Mouse (Mus musculus) frontal cortex, postnatal 36 days (tissue): ENCODE data around the gene Zfp641.
A peak's percentile ranks its signal among the peaks of the same experiment; 100 is the strongest.

Experiments used
- DNase-seq, 2 experiments: peaks; one replicate each; pipeline ENCODE4 v3.0.0; 2022; ENCODE audit warnings: low spot score in 2 of 2

Gene Zfp641

DNA sequence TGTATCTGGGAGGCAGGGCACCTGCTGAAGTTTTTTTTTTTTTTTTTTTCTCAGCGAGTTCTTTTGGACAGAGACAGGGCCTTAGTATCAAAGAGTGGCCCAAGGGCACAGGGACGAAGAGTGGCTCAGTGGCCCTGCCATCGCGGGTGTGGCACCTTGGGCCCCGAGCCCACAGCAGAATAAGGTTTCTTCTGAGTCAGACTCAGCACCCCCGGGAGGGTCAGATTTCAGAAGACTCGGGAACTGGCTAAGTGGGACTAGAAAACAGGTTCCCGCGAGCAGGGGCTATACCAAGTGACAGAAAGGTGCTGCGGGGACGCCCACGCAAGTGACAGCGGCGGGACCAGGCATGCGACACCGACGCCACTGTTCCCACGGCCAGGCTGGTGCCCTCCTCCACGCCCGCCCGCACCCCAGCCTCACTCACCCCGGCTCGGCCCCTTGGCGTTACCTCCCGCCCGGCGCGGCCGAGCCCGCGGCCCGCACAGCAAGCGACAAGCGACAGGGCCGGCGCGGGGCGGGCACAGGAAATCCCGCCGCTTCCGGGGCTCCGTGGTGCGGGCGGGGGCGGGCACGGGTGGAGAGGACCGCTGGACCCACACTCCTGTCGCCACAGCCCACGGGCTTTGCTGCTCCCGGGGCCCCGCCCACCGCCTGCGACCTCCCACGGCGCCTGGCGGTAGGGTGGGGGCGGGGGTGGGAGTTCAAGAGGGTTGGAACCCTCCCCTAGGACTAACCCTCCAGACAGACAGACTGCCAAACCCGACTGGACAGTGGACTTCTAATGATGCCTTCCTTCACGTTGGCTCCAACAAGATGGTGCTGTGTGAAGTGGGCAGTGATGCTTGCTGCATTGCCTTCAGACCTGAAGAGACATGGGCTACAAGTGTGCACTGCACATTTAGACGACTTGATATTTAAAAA, at the start of gene Zfp641:
Zfp641 (minus strand) TSS at position 534 of the 924 bp plus-strand sequence.
- peak in 1 of 2 experiments; percentile 30 for DNase-seq

DNA sequence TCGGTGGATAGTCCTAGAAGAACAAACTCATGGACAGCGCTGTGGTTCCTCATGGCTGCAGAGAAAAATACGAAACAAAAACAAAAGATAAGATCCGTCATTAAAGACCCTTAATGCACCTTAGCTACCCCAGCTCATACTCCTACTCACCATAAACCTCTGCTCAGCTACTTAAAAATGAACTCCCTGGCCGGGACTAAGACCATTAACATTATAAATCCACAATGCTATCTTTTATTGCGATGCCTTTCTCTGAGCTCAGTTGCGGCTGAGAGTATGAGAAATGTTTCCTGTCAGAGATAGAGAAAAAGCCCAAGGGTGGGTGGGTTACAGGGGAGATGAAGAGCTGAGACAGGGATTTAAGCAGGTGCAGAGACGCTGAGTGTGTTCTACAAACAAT, 44.9 kb upstream of the Zfp641 start, which contains the start of gene Olfr284:
Olfr284 (minus strand) TSS at position 101 of the 400 bp plus-strand sequence.
- no peak for DNase-seq

GRCm38 (mm10) chr15:98317177-98317724, 21.3 kb upstream of the Zfp641 start, which contains the start of gene Olfr285:
Gene Olfr285, minus strand, starts transcription at chr15:98317353.
- DNase-seq = no peak

- DNase-seq = no peak
These were observed 19.7 kb upstream of the Zfp641 start for GRCm38 (mm10) chr15:98315703-98316102.

DNA sequence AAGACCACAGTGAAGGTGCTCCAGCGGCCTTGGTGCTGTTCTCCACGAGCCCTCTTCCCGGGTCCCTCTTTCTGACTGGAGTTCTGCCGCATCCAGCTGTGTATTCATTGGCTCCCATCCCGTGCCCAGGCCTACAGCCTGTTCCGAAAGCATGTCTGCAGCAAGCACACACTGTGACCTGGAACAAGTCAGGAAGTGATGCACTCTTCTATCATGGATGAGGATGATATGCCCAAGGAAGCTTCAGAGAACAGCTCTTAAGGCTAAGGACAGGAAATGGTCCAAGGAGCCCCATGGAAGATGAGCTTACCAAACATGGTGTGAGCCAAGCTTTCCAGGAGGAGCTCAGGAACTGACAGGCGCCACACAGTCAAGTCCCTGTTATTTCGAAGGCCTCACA, 2.3 kb downstream of the Zfp641 start:
- DNase-seq = no peak

DNA sequence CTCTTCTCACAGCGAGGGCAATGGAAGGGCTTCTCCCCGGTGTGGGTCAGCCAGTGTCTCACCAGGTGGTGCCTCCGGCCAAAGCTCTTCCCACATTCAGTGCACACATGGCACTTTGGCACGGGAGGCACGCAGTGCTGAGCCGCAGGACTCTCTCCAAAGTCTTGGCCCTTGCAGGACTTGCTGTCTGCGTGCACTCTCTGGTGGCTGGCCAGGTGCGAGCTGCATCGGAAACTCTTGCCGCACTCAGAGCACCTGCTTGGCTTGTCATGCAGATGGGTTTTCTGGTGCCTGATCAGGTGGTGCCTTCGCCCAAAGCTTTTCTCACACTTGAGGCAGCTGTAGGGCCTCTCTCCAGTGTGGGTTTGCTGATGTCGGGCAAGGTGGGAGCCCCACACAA, 7.4 kb downstream of the Zfp641 start:
- no peak for DNase-seq

GRCm38 (mm10) chr15:98286418-98286817, 9.5 kb downstream of the Zfp641 start:
- no peak for DNase-seq

DNA sequence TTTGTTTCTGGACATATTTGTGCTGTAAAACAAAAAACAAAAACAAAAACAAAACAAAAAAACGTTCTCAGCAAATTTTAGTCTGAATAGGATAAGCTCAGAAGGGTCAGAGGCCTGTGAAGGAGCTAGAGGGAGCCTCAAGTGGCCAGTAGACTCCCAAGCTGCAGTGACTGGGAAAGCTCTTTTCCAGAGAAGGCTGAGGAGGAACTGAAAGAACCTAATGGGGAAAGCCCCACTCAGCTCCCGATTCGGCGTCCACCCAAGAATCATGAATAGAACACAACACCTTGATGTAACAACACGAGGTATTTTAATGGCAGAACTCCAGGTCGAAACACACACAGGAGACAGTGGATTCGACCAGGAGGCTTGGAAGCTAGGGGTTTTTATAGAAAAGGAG, 38.2 kb downstream of the Zfp641 start:
- DNase-seq = no peak

DNA sequence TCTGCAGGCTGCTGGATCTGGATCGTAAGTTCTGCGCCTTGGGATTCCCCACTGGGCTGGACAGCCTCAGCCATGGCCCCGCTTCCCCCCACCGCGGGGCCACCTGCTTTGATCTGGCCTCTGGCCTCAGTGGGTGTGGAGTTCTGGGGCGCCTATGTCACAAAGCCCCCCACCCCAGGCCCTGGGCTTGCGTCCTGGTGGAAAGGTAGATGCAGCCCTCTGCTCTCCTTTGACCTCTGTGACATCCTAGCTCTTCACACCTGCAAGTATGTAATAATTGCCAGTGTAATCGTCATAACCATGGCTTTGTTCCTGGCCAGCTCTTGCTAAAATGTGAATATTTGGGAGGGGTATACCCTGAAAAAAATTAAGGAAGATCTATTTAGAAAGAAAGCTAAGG, 38.8 kb downstream of the Zfp641 start, which contains the start of gene H1fnt:
H1fnt (minus strand) TSS at position 101 of the 400 bp plus-strand sequence.
- DNase-seq = no peak

DNA sequence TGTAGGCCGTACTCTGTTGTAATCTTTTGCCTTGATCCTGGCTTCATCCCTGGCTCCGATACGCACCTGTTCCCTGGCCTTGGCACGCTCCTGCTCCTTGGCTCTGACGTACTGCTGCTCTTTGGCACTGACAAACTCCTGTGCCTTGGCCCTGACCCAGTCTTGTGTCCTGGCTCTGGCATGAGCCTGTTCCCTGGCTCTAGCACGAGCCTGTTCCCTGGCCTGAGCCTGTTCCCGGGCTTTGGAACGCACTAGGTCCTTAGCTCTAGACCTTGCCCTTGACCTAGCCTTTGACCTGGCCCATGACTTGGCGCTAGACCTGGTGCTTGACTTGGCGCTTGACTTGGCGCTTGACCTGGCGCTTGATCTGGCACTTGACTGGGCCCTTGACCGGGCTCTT, 39.7 kb downstream of the Zfp641 start:
- DNase-seq = no peak
